In the genomic region with DNA sequence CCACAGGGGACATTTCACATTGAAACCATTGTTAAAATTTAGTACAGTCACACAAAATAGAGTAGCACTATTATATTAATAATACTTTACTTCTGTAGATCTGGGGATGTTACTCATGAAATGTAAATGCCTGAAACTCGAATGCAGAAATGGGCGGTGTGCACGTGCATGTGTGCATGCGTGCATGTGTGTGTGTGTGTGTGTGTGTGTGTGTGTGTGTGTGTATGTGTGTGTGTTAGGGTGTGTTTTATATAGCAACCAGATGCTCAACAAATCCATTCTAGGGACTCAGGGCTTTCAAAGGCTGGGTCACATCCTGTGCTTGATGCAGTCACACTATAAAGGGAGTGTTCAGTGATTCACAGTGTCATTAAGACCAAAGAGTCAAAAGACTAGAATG, we compare ENCODE assay signal across 17 mouse cellular contexts.
"Had no signal": no experiment of that assay in that cellular context is flagged by ENCODE, and none has a peak within 500 bp of the region (broad histone marks: within the 10 kb centered on the region; RNA-seq: fewer than 3 reads in every experiment).

No protein-coding gene starts in this region.

- H3K4me3 ChIP-seq: midbrain, embryonic 12.5 days; myocyte; neural tube, embryonic 13.5 days; neural tube, embryonic 15.5 days had no signal

- H3K9ac ChIP-seq: lung, embryonic 14.5 days; midbrain, embryonic 12.5 days; neural tube, embryonic 13.5 days; neural tube, embryonic 15.5 days had no signal

- H3K4me1 ChIP-seq: midbrain, embryonic 12.5 days; neural tube, embryonic 13.5 days; neural tube, embryonic 15.5 days had no signal

- H3K27me3 ChIP-seq: midbrain, embryonic 12.5 days; neural tube, embryonic 13.5 days; neural tube, embryonic 15.5 days had no signal

- DNase-seq: lung, adult 18-20 months; lung, embryonic 14.5 days; lung, postnatal 10 days; lung, postnatal 4 days; retina, postnatal 1 day; right cerebral cortex, adult 18-20 months; right cerebral cortex, postnatal 25 days; right cerebral cortex, postnatal 4 days; spleen, adult 18-20 months; thymus, adult 18-20 months; thymus, postnatal 14 days; thymus, postnatal 36 days had no signal

- H3K9me3 ChIP-seq: midbrain, embryonic 12.5 days; neural tube, embryonic 13.5 days; neural tube, embryonic 15.5 days had no signal

- H3K4me2 ChIP-seq: lung, embryonic 14.5 days; midbrain, embryonic 12.5 days; neural tube, embryonic 13.5 days; neural tube, embryonic 15.5 days had no signal

- H3K36me3 ChIP-seq: midbrain, embryonic 12.5 days; neural tube, embryonic 13.5 days; neural tube, embryonic 15.5 days had no signal

- H3K27ac ChIP-seq: midbrain, embryonic 12.5 days; neural tube, embryonic 13.5 days; neural tube, embryonic 15.5 days had no signal

- ATAC-seq: midbrain, embryonic 16.5 days had no signal
